Mouse (Mus musculus): ENCODE data around the gene Klk1. TPM values are rescaled to one million over a fixed set of nuclear protein-coding genes. Genes with fewer than 3 reads are reported as not detected.

Klk1 gene
- polyA plus RNA-seq, 1 experiment from 2014 or later = 35.6 TPM

GRCm38 (mm10) chr7:44253023-44253616 lies 28.0 kb downstream of the Klk1 start:
- 68% methylated on average over 15 of the region's 15 CpGs for WGBS
- Histone ChIP-seq H3K4me1 (replicated peaks; ENCODE audit: control insufficient read depth, insufficient read depth, low read length) (no peaks in the 10 kb centered on the region), H3K4me2 (replicated peaks; ENCODE audit: low read depth) (no peak overlapping the region), H3K36me3 (ENCODE audit: control insufficient read depth, insufficient read depth) (peaks cover 37% of the 10 kb centered on the region), H3K27me3 (replicated peaks; ENCODE audit: control insufficient read depth, insufficient read depth, low read length) (no peaks in the 10 kb centered on the region), H3K9ac (ENCODE audit: low read depth, low read length) (no peak overlapping the region), H3K27ac (ENCODE audit: low read depth, low read length) (no peak overlapping the region), H3K9me3 (ENCODE audit: control insufficient read depth) (no peaks in the 10 kb centered on the region), H3K4me3 (ENCODE audit: low read depth, low read length) (no peak overlapping the region)
- 0 out of 2 replicates have a peak, but pooled peaks have one; percentile 6 for TF ChIP-seq CTCF (IDR thresholded peaks at IDR 0.05; ENCODE audit: low read depth)
- ATAC-seq = no peak

- Histone ChIP-seq H3K9me3 (ENCODE audit: control insufficient read depth) (no peaks in the 10 kb centered on the region), H3K4me1 (replicated peaks; ENCODE audit: control insufficient read depth, insufficient read depth, low read length) (no peaks in the 10 kb centered on the region), H3K27ac (ENCODE audit: low read depth, low read length) (no peak overlapping the region), H3K4me3 (ENCODE audit: low read depth, low read length) (no peak overlapping the region), H3K36me3 (ENCODE audit: control insufficient read depth, insufficient read depth) (peaks cover 23% of the 10 kb centered on the region), H3K4me2 (replicated peaks; ENCODE audit: low read depth) (no peak overlapping the region), H3K27me3 (replicated peaks; ENCODE audit: control insufficient read depth, insufficient read depth, low read length) (no peaks in the 10 kb centered on the region), H3K9ac (ENCODE audit: low read depth, low read length) (no peak overlapping the region)
- ATAC-seq = no peak
- no peak for TF ChIP-seq CTCF (IDR thresholded peaks at IDR 0.05; ENCODE audit: low read depth)
- 63% methylated on average over 6 of the region's 6 CpGs for WGBS
Measured at GRCm38 (mm10) chr7:44254930-44255329, 29.8 kb downstream of the Klk1 start.

GRCm38 (mm10) chr7:44257278-44257677 lies 32.1 kb downstream of the Klk1 start, which contains the start of gene Acp4:
Acp4 (minus strand) TSS chr7:44257378.
- Histone ChIP-seq H3K27me3 (replicated peaks; ENCODE audit: control insufficient read depth, insufficient read depth, low read length) (no peaks in the 10 kb centered on the region), H3K36me3 (ENCODE audit: control insufficient read depth, insufficient read depth) (peaks cover 8% of the 10 kb centered on the region; the same call in 1 of the 2 replicates), H3K27ac (ENCODE audit: low read depth, low read length) (no peak within 1 kb of the TSS), H3K9ac (ENCODE audit: low read depth, low read length) (no peak within 1 kb of the TSS), H3K9me3 (ENCODE audit: control insufficient read depth) (no peaks in the 10 kb centered on the region), H3K4me2 (replicated peaks; ENCODE audit: low read depth) (no peak within 1 kb of the TSS), H3K4me1 (replicated peaks; ENCODE audit: control insufficient read depth, insufficient read depth, low read length) (no peaks in the 10 kb centered on the region), H3K4me3 (ENCODE audit: low read depth, low read length) (no peak within 1 kb of the TSS)
- no peak for TF ChIP-seq CTCF (IDR thresholded peaks at IDR 0.05; ENCODE audit: low read depth)
- 81% methylated on average over 4 of the region's 4 CpGs for WGBS
- no peak for ATAC-seq

GRCm38 (mm10) chr7:44260410-44260809 lies 35.2 kb downstream of the Klk1 start:
- H3K9ac ChIP-seq (ENCODE audit: low read depth, low read length) = no peak overlapping the region
- H3K27me3 ChIP-seq (replicated peaks; ENCODE audit: control insufficient read depth, insufficient read depth, low read length) = peaks cover 4% of the 10 kb centered on the region; the same call in 1 of the 2 replicates
- 63% methylated on average over 6 of the region's 6 CpGs for WGBS
- no peak overlapping the region for H3K4me2 ChIP-seq (replicated peaks; ENCODE audit: low read depth)
- no peak overlapping the region for H3K4me3 ChIP-seq (ENCODE audit: low read depth, low read length)
- no peak for ATAC-seq
- H3K4me1 ChIP-seq (replicated peaks; ENCODE audit: control insufficient read depth, insufficient read depth, low read length) = no peaks in the 10 kb centered on the region; the same call in 1 of the 2 replicates
- no peaks in the 10 kb centered on the region for H3K9me3 ChIP-seq (ENCODE audit: control insufficient read depth)
- no peak overlapping the region for H3K27ac ChIP-seq (ENCODE audit: low read depth, low read length)
- TF ChIP-seq CTCF (IDR thresholded peaks at IDR 0.05; ENCODE audit: low read depth) = no peak
- no peaks in the 10 kb centered on the region for H3K36me3 ChIP-seq (ENCODE audit: control insufficient read depth, insufficient read depth)

GRCm38 (mm10) chr7:44261147-44261546 lies 36.0 kb downstream of the Klk1 start, which contains the start of gene Gm15517:
Gm15517 (plus strand) TSS chr7:44261447.
- Histone ChIP-seq H3K36me3 (ENCODE audit: control insufficient read depth, insufficient read depth) (no peaks in the 10 kb centered on the region), H3K4me1 (replicated peaks; ENCODE audit: control insufficient read depth, insufficient read depth, low read length) (no peaks in the 10 kb centered on the region; the same call in 1 of the 2 replicates), H3K4me2 (replicated peaks; ENCODE audit: low read depth) (no peak within 1 kb of the TSS), H3K27me3 (replicated peaks; ENCODE audit: control insufficient read depth, insufficient read depth, low read length) (peaks cover 4% of the 10 kb centered on the region; the same call in 1 of the 2 replicates), H3K9ac (ENCODE audit: low read depth, low read length) (no peak within 1 kb of the TSS), H3K9me3 (ENCODE audit: control insufficient read depth) (no peaks in the 10 kb centered on the region), H3K4me3 (ENCODE audit: low read depth, low read length) (no peak within 1 kb of the TSS), H3K27ac (ENCODE audit: low read depth, low read length) (no peak within 1 kb of the TSS)
- no peak for TF ChIP-seq CTCF (IDR thresholded peaks at IDR 0.05; ENCODE audit: low read depth)
- WGBS = 60% methylated on average over 5 of the region's 5 CpGs
- ATAC-seq = no peak

- TF ChIP-seq CTCF (IDR thresholded peaks at IDR 0.05; ENCODE audit: low read depth) = peak; percentile 96
- Histone ChIP-seq H3K9ac (ENCODE audit: low read depth, low read length) (no peak overlapping the region), H3K4me2 (replicated peaks; ENCODE audit: low read depth) (peak overlapping the region; percentile 51)
Measured at GRCm38 (mm10) chr7:44262791-44263643, 37.9 kb downstream of the Klk1 start.

More at GRCm38 (mm10) chr7:44262791-44263643, 37.9 kb downstream of the Klk1 start:
- Histone ChIP-seq H3K27ac (ENCODE audit: low read depth, low read length) (no peak overlapping the region), H3K27me3 (replicated peaks; ENCODE audit: control insufficient read depth, insufficient read depth, low read length) (peaks cover 4% of the 10 kb centered on the region; the same call in 1 of the 2 replicates), H3K4me1 (replicated peaks; ENCODE audit: control insufficient read depth, insufficient read depth, low read length) (no peaks in the 10 kb centered on the region; the same call in 1 of the 2 replicates), H3K4me3 (ENCODE audit: low read depth, low read length) (peak overlapping the region; percentile 9; the same call in 1 of the 2 replicates), H3K9me3 (ENCODE audit: control insufficient read depth) (no peaks in the 10 kb centered on the region), H3K36me3 (ENCODE audit: control insufficient read depth, insufficient read depth) (no peaks in the 10 kb centered on the region)
- ATAC-seq = peak; percentile 50
- WGBS = 3% methylated on average over 34 of the region's 34 CpGs

Data from intestine, postnatal 0 days (tissue).